Mouse (Mus musculus) left cerebral cortex, postnatal 4 days (tissue): ENCODE results near the gene Kcnj14. TPM values are rescaled to one million over a fixed set of nuclear protein-coding genes. Genes with fewer than 3 reads are reported as not detected.

Experiments used
- DNase-seq: peaks from one replicate; pipeline ENCODE4 v3.0.0-alpha.2; 2022
- intact Hi-C: fragments of 180-260 bp; cut with DNase I; formaldehyde crosslinking; loops from one replicate; pipeline ENCODE4 v1.15.1; 2025
- total RNA-seq, 2 experiments: library from RNA; stranded (reverse); gene quantifications; 2 replicates each; pipeline ENCODE4 v1.2.3; 2021

The Kcnj14 gene
- total RNA-seq, 2 experiments from 2014 or later = 1.6 to 2.1 TPM

- DNase-seq = no peak
- intact Hi-C loops = no loop called here
Observed at GRCm38 (mm10) chr7:45771101-45771500, 53.5 kb downstream of the Kcnj14 start.

GRCm38 (mm10) chr7:45770427-45771082 lies 54.0 kb downstream of the Kcnj14 start:
- intact Hi-C loops = no loop called here

GRCm38 (mm10) chr7:45767500-45767899 lies 57.1 kb downstream of the Kcnj14 start:
- DNase-seq = no peak
- intact Hi-C loops = no loop called here

More at GRCm38 (mm10) chr7:45770427-45771082, 54.0 kb downstream of the Kcnj14 start:
- no peak for DNase-seq

GRCm38 (mm10) chr7:45766764-45767163 lies 57.8 kb downstream of the Kcnj14 start:
- intact Hi-C loops = no loop called here
- no peak for DNase-seq

Other genes with a start within 250 kb of the Kcnj14 start
- gene Fgf21, start 209.3 kb downstream of the Kcnj14 start, total RNA-seq = not detected
- gene Fut1, start 207.5 kb downstream of the Kcnj14 start, total RNA-seq = under 1 TPM in 1 of 2 experiments, not detected in 1; 0.14 TPM
- under 1 TPM in 1 of 2 experiments, not detected in 1; 0.20 TPM for gene Izumo1, start 203.0 kb downstream of the Kcnj14 start, total RNA-seq
- gene Rasip1, start 197.3 kb downstream of the Kcnj14 start, total RNA-seq = 10 to 100 TPM; 23.5 to 25.1 TPM
- gene Mamstr, start 184.8 kb downstream of the Kcnj14 start, total RNA-seq = 1 to 10 TPM; 1.7 to 2.6 TPM
- gene Fut2, start 158.4 kb downstream of the Kcnj14 start, total RNA-seq = not detected
- under 1 TPM in 1 of 2 experiments, not detected in 1; 0.34 TPM for gene Ntn5, start 140.8 kb downstream of the Kcnj14 start, total RNA-seq
- gene Sec1, start 130.4 kb downstream of the Kcnj14 start, total RNA-seq = under 1 TPM; 0.18 to 0.20 TPM
- gene Car11, start 124.9 kb downstream of the Kcnj14 start, total RNA-seq = 100 to 1,000 TPM; 136 to 144 TPM
- gene Dbp, start 119.7 kb downstream of the Kcnj14 start, total RNA-seq = 10 to 100 TPM; 19.1 to 22.2 TPM
- gene Rpl18, start 109.3 kb downstream of the Kcnj14 start, total RNA-seq = 100 to 1,000 TPM; 640 to 672 TPM
- gene Sphk2, start 106.8 kb downstream of the Kcnj14 start, total RNA-seq = 10 to 100 TPM; 23.6 to 24.6 TPM
- 1 to 10 TPM in 1 of 2 experiments, under 1 TPM in 1; 0.62 to 1.1 TPM for gene Fam83e, start 103.6 kb downstream of the Kcnj14 start, total RNA-seq
- gene Spaca4, start 99.0 kb downstream of the Kcnj14 start, total RNA-seq = not detected
- 100 to 1,000 TPM; 304 to 352 TPM for gene Lmtk3, start 41.0 kb downstream of the Kcnj14 start, total RNA-seq
- 1 to 10 TPM; 4.9 to 5.5 TPM for gene Sult2b1, start 40.1 kb downstream of the Kcnj14 start, total RNA-seq
- 100 to 1,000 TPM; 249 TPM for gene Cyth2, start 10.2 kb downstream of the Kcnj14 start, total RNA-seq
- 10 to 100 TPM; 31.8 to 35.5 TPM for gene Grwd1, start 6.2 kb upstream of the Kcnj14 start, total RNA-seq
- gene Kdelr1, start 48.0 kb upstream of the Kcnj14 start, total RNA-seq = 100 to 1,000 TPM in 1 of 2 experiments, 10 to 100 TPM in 1; 98.9 to 109 TPM
- 10 to 100 TPM; 31.9 to 39.5 TPM for gene Grin2d, start 53.6 kb upstream of the Kcnj14 start, total RNA-seq
- gene Syngr4, start 71.9 kb upstream of the Kcnj14 start, total RNA-seq = under 1 TPM in 1 of 2 experiments, not detected in 1; 0.52 TPM
- 10 to 100 TPM; 16.8 to 19.7 TPM for gene Tmem143, start 72.2 kb upstream of the Kcnj14 start, total RNA-seq
- 10 to 100 TPM in 1 of 2 experiments, 1 to 10 TPM in 1; 6.9 to 13.4 TPM for gene Emp3, start 96.6 kb upstream of the Kcnj14 start, total RNA-seq
- gene Ccdc114, start 99.3 kb upstream of the Kcnj14 start, total RNA-seq = 1 to 10 TPM; 1.9 to 2.4 TPM
- 1 to 10 TPM; 2.1 to 3.0 TPM for gene Abcc6, start 205.5 kb upstream of the Kcnj14 start, total RNA-seq
- 10 to 100 TPM; 83.3 to 92.5 TPM for gene Nomo1, start 208.9 kb upstream of the Kcnj14 start, total RNA-seq